ENCODE assay signal across 10 mouse cellular contexts in the genomic region with DNA sequence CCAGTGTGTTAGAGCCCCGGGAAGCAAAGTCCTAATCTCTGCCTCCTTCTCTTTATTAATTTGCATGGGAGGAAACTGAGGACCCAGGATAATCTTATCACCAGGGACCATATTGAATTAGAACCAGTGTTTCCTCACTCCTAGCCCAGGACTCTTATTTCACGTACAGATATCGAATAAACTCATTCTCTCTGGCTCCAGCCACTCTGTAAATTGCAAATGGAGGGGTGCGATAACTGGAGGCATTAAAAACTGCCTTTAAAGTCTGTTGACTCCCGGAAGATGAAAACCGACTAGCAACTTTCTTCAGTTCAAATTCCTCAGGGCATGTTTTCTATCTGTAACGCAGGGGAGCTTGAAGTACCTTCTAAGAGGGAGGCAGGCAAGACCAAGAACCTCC. TPM values are rescaled to one million over a fixed set of nuclear protein-coding genes. Genes with fewer than 3 reads are reported as not detected.
A peak's percentile ranks its signal among the peaks of the same experiment; 100 is the strongest.
DNase-seq lines count a peak whose midpoint lies in the region; ATAC-seq and TF ChIP-seq lines count a peak whose summit lies in the region.
"Had no signal": no experiment of that assay in that cellular context is flagged by ENCODE, and none has a peak within 500 bp of the region (broad histone marks: within the 10 kb centered on the region; RNA-seq: fewer than 3 reads in every experiment).

No protein-coding gene starts in this region.

- peaks cover 59% of the 10 kb centered on the region for H3K27me3 ChIP-seq in heart, embryonic 12.5 days (replicated peaks)
- peaks cover 67% of the 10 kb centered on the region for H3K27me3 ChIP-seq in hindbrain, embryonic 13.5 days

- H3K36me3 ChIP-seq in heart, embryonic 12.5 days, result no peaks in the 10 kb centered on the region
- no peaks in the 10 kb centered on the region for H3K36me3 ChIP-seq in hindbrain, embryonic 13.5 days

- intact Hi-C loops in heart, postnatal 36 days (cut with DNase I), result no loop called here

- 42% methylated on average over 7 of the region's 7 CpGs for WGBS in heart, embryonic 12.5 days
- WGBS in hindbrain, embryonic 13.5 days, result 74% methylated on average over 7 of the region's 7 CpGs

- no peak overlapping the region for H3K9ac ChIP-seq in heart, embryonic 12.5 days
- H3K9ac ChIP-seq in hindbrain, embryonic 13.5 days, result no peak overlapping the region

- H3K27ac ChIP-seq in heart, embryonic 12.5 days (ENCODE audit: poor library complexity, severe bottlenecking), result no peak overlapping the region
- no peak overlapping the region for H3K27ac ChIP-seq in bone marrow macrophage, adult 2 months (ENCODE audit: insufficient read depth, low read depth, low read length)
- H3K27ac ChIP-seq in hindbrain, embryonic 13.5 days, result no peak overlapping the region

- ATAC-seq in heart, embryonic 12.5 days (ENCODE audit: insufficient number of reproducible peaks, low FRiP score), result no peak
- ATAC-seq in hindbrain, embryonic 13.5 days (ENCODE audit: low FRiP score), result no peak
- peak; percentile 72 for ATAC-seq in megakaryocyte progenitor cell, adult 5-6 weeks (replicated peaks; ENCODE audit: poor library complexity)

- no peak for DNase-seq in heart, postnatal 36 days
- no peak for DNase-seq in embryo, embryonic 9.5 days (ENCODE audit: extremely low spot score)
- DNase-seq in embryo, embryonic 10 days (ENCODE audit: low spot score), result no peak
- DNase-seq in layer of hippocampus, postnatal 36 days, result no peak
- DNase-seq: adrenal gland, adult 8-10 months had no signal

- peak overlapping the region; percentile 56 for H3K4me3 ChIP-seq in heart, embryonic 12.5 days
- H3K4me3 ChIP-seq in bone marrow macrophage, adult 2 months (ENCODE audit: insufficient read depth, low read length), result 0 out of 2 replicates have a peak overlapping the region, but pooled peaks have one; percentile 48
- peak overlapping the region; percentile 39 for H3K4me3 ChIP-seq in hindbrain, embryonic 13.5 days
- H3K4me3 ChIP-seq: myocyte had no signal

- peak overlapping the region; percentile 95 for H3K4me2 ChIP-seq in heart, embryonic 12.5 days
- H3K4me2 ChIP-seq in hindbrain, embryonic 13.5 days, result peak overlapping the region; percentile 69

- TF ChIP-seq POLR2A in bone marrow macrophage, adult 2 months (IDR thresholded peaks at IDR 0.05; ENCODE audit: borderline replicate concordance, low read depth, low read length), result no peak

- no peak for TF ChIP-seq CTCF in bone marrow macrophage, adult 2 months (IDR thresholded peaks at IDR 0.05; ENCODE audit: low read depth, low read length)

- peaks cover 12% of the 10 kb centered on the region for H3K4me1 ChIP-seq in heart, embryonic 12.5 days (replicated peaks)
- H3K4me1 ChIP-seq in bone marrow macrophage, adult 2 months (ENCODE audit: control insufficient read depth, insufficient read depth, low read length), result peaks cover 39% of the 10 kb centered on the region
- H3K4me1 ChIP-seq in hindbrain, embryonic 13.5 days (replicated peaks), result peaks cover 13% of the 10 kb centered on the region

- no peaks in the 10 kb centered on the region for H3K9me3 ChIP-seq in heart, embryonic 12.5 days (replicated peaks)
- no peaks in the 10 kb centered on the region for H3K9me3 ChIP-seq in hindbrain, embryonic 13.5 days

RNA-seq across cellular contexts. Expression of a gene that starts 3.1 kb away (rescaled TPM):
- polyA plus RNA-seq in heart, embryonic 12.5 days (2016; fragmentation: Nextera tagmentation; extraction: Ambion mirVana), result 8.0 and 10.0 TPM in 2 replicates
- under 1 TPM; 0.81 to 1.00 TPM for total RNA-seq in heart, postnatal 36 days (2021)
- polyA plus RNA-seq in bone marrow macrophage, adult 2 months (2012; ENCODE audit: insufficient read depth, insufficient read length, missing spikeins), result 1.7 and 5.0 TPM in 2 replicates
- polyA plus RNA-seq in hindbrain, embryonic 13.5 days (2015; fragmentation: Nextera tagmentation; extraction: Ambion mirVana), result 0.58 and 0.66 TPM in 2 replicates
- 0.59 and 0.77 TPM in 2 replicates for total RNA-seq in megakaryocyte progenitor cell, adult 5-6 weeks (2015)
- total RNA-seq in megakaryocyte progenitor cell, adult 5-6 weeks (2017), result 2.0 and 4.2 TPM in 2 replicates
- total RNA-seq in layer of hippocampus, postnatal 36 days (2021), result not detected
- polyA plus RNA-seq: myocyte had no signal

RNA-seq across cellular contexts. Expression of a gene that starts 20.3 kb away (rescaled TPM):
- polyA plus RNA-seq in heart, embryonic 12.5 days (2016; fragmentation: Nextera tagmentation; extraction: Ambion mirVana), result 12.1 and 12.9 TPM in 2 replicates
- 1 to 10 TPM; 5.5 to 5.7 TPM for total RNA-seq in heart, postnatal 36 days (2021)
- polyA plus RNA-seq in bone marrow macrophage, adult 2 months (2012; ENCODE audit: insufficient read depth, insufficient read length, missing spikeins), result 2.4 and 4.2 TPM in 2 replicates
- 16.3 and 17.3 TPM in 2 replicates for polyA plus RNA-seq in hindbrain, embryonic 13.5 days (2015; fragmentation: Nextera tagmentation; extraction: Ambion mirVana)
- 11.8 and 12.4 TPM in 2 replicates for total RNA-seq in megakaryocyte progenitor cell, adult 5-6 weeks (2015)
- 5.5 and 13.3 TPM in 2 replicates for total RNA-seq in megakaryocyte progenitor cell, adult 5-6 weeks (2017)
- total RNA-seq in layer of hippocampus, postnatal 36 days (2021), result 1 to 10 TPM; 5.7 to 7.1 TPM

RNA-seq across cellular contexts. Expression of a gene that starts 47.8 kb away (rescaled TPM):
- polyA plus RNA-seq in heart, embryonic 12.5 days (2016; fragmentation: Nextera tagmentation; extraction: Ambion mirVana), result 1.9 and 3.2 TPM in 2 replicates
- 1 to 10 TPM; 6.4 to 8.6 TPM for total RNA-seq in heart, postnatal 36 days (2021)
- 14.1 and 14.4 TPM in 2 replicates for polyA plus RNA-seq in bone marrow macrophage, adult 2 months (2012; ENCODE audit: insufficient read depth, insufficient read length, missing spikeins)
- 21.0 and 21.4 TPM in 2 replicates for polyA plus RNA-seq in hindbrain, embryonic 13.5 days (2015; fragmentation: Nextera tagmentation; extraction: Ambion mirVana)
- total RNA-seq in megakaryocyte progenitor cell, adult 5-6 weeks (2015), result 8.0 and 12.4 TPM in 2 replicates
- total RNA-seq in megakaryocyte progenitor cell, adult 5-6 weeks (2017), result 6.2 and 10.6 TPM in 2 replicates
- total RNA-seq in layer of hippocampus, postnatal 36 days (2021), result 100 to 1,000 TPM; 282 to 309 TPM

RNA-seq across cellular contexts. Expression of a gene that starts 58.0 kb away (rescaled TPM):
- 42.6 and 44.0 TPM in 2 replicates for polyA plus RNA-seq in heart, embryonic 12.5 days (2016; fragmentation: Nextera tagmentation; extraction: Ambion mirVana)
- total RNA-seq in heart, postnatal 36 days (2021), result 10 to 100 TPM in 1 of 2 experiments, 1 to 10 TPM in 1; 9.0 to 14.0 TPM
- 55.3 and 61.5 TPM in 2 replicates for polyA plus RNA-seq in bone marrow macrophage, adult 2 months (2012; ENCODE audit: insufficient read depth, insufficient read length, missing spikeins)
- 43.7 and 45.0 TPM in 2 replicates for polyA plus RNA-seq in hindbrain, embryonic 13.5 days (2015; fragmentation: Nextera tagmentation; extraction: Ambion mirVana)
- total RNA-seq in megakaryocyte progenitor cell, adult 5-6 weeks (2015), result 49.4 and 51.4 TPM in 2 replicates
- total RNA-seq in megakaryocyte progenitor cell, adult 5-6 weeks (2017), result 119 and 166 TPM in 2 replicates
- total RNA-seq in layer of hippocampus, postnatal 36 days (2021), result 10 to 100 TPM; 32.1 to 33.5 TPM

Comparison
In these comparisons a context has a peak if more than half of its experiments do, and no peak if none do; other contexts are left out.
1. RNA of a gene that starts 47.8 kb away (total RNA-seq): 282 to 309 TPM in layer of hippocampus, postnatal 36 days; 6.2 to 12.4 TPM in megakaryocyte progenitor cell, adult 5-6 weeks and 6.4 to 8.6 TPM in heart, postnatal 36 days; every median in the first group is over 10 times any median in the second.
2. Peak in every context shown above with its lines, with median percentiles within 50 percentile points of each other: H3K4me3 ChIP-seq.